Mouse (Mus musculus) liver, embryonic 15.5 days (tissue): ENCODE data around the gene Tcl1b4. TPM values are rescaled to one million over a fixed set of nuclear protein-coding genes. Genes with fewer than 3 reads are reported as not detected.
"Not testable (repeated sequence)": the region's sequence is repeated elsewhere in the genome, so short reads cannot be mapped to it uniquely, and the experiment has no call there.

Source experiments
- ATAC-seq: fragments of 200-750 bp; cut with Nextera tagmentation; 2 replicates; pipeline ENCODE4 v1.8.0; 2017; ENCODE audit warnings: moderate number of reproducible peaks, mild to moderate bottlenecking, moderate library complexity; ENCODE audit not compliant: insufficient read depth
- H3K27ac ChIP-seq: fragments of 300-500 bp; sonication (generic); replicated peaks from 2 replicates; pipeline ENCODE4 v1.5.1; 2015; ENCODE audit warnings: mild to moderate bottlenecking, inconsistent platforms
- H3K27me3 ChIP-seq: fragments of 300-500 bp; sonication (generic); 2 replicates; pipeline ENCODE4 v1.6.1; 2015; ENCODE audit warnings: mild to moderate bottlenecking, inconsistent platforms
- H3K36me3 ChIP-seq: fragments of 300-500 bp; sonication (generic); replicated peaks from 2 replicates; pipeline ENCODE4 v1.6.1; 2015; ENCODE audit warnings: moderate library complexity, mild to moderate bottlenecking, inconsistent platforms
- H3K4me1 ChIP-seq: fragments of 300-500 bp; sonication (generic); replicated peaks from 2 replicates; pipeline ENCODE4 v1.6.1; 2015; ENCODE audit warnings: inconsistent platforms
- H3K4me2 ChIP-seq: fragments of 300-500 bp; sonication (generic); 2 replicates; pipeline ENCODE4 v1.6.1; 2015; ENCODE audit warnings: moderate library complexity, mild to moderate bottlenecking, inconsistent platforms
- H3K4me3 ChIP-seq: fragments of 300-500 bp; sonication (generic); replicated peaks from 2 replicates; pipeline ENCODE4 v1.5.1; 2015; ENCODE audit warnings: mild to moderate bottlenecking, inconsistent platforms
- H3K9ac ChIP-seq: fragments of 300-500 bp; sonication (generic); 2 replicates; pipeline ENCODE4 v1.6.1; 2015; ENCODE audit warnings: moderate library complexity, mild to moderate bottlenecking, inconsistent platforms
- H3K9me3 ChIP-seq: fragments of 300-500 bp; sonication (generic); replicated peaks from 2 replicates; pipeline ENCODE4 v1.6.1; 2016; ENCODE audit warnings: inconsistent platforms
- WGBS: fragments of 180-500 bp; shearing (Covaris S2); methylation state at CpG from one replicate; pipeline ENCODE4 v1.1.7; 2015; ENCODE audit warnings: mixed read lengths; ENCODE audit not compliant: insufficient replicate concordance; 5-methylcytosine and 5-hydroxymethylcytosine counted together
- polyA plus RNA-seq: library from polyadenylated mRNA; unstranded; fragments of >200 nt; fragmentation: Nextera tagmentation; extraction: Ambion mirVana; gene quantifications from 2 replicates; pipeline ENCODE4 v1.2.1, GENCODE M21; 2015

The Tcl1b4 gene
- polyA plus RNA-seq, 1 experiment from 2014 or later = not detected

DNA sequence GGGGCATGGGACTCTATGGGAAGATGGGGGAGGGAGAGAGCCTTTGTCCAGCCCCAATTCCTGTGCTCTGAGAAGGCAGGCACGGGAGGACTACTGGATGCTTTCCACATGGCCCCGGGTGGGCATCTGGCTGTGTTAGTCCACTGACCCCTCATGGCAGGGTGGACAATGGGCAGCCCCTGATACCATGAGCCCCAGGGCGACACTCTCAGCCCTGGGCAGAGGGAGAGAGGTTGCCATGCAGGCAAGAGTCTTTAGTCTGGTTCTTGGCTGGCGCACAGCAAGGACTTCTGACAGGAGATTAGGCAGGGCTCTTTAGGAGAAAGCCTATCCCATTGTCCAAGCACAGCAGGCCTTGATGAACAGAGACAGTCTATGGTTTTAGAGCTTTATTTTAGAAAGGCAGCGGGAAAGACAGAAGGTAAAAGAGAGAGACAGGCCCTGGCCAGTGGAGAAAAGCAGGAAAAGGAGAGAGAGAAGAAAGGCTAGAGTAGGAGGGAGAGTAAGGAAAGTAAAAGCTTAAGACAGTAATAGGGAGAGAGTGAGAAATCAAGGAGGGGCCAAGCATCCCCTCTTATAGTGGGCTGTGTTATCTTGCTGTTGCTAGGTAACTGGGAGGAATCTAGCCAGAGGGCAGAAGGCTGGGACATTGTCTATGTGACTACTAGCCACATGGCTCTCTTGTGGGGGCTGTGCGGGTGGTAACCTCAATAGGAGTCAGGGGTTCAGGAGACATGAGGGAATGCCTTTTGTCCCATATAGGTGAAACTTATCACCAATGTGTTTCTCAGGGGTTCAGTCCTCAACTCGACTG is 1.9 kb upstream of the Tcl1b4 start:
- 55% methylated on average over 7 of the region's 7 CpGs for WGBS
- not testable (repeated sequence) for H3K27me3 ChIP-seq, H3K36me3 ChIP-seq, H3K9me3 ChIP-seq, H3K4me1 ChIP-seq, H3K27ac ChIP-seq, ATAC-seq, H3K9ac ChIP-seq, H3K4me3 ChIP-seq, H3K4me2 ChIP-seq

GRCm38 (mm10) chr12:105207071-105207470 is 5.3 kb downstream of the Tcl1b4 start:
- 42% methylated on average over 1 of the region's 1 CpGs for WGBS
- Histone ChIP-seq H3K9me3 (no peaks in the 10 kb centered on the region), H3K27ac (no peak overlapping the region), H3K4me3 (no peak overlapping the region), H3K36me3 (no peaks in the 10 kb centered on the region), H3K4me2 (no peak overlapping the region), H3K27me3 (no peaks in the 10 kb centered on the region), H3K4me1 (no peaks in the 10 kb centered on the region), H3K9ac (no peak overlapping the region)
- no peak for ATAC-seq

GRCm38 (mm10) chr12:105208441-105208840 is 6.7 kb downstream of the Tcl1b4 start:
- ATAC-seq = no peak
- Histone ChIP-seq H3K9ac (no peak overlapping the region), H3K4me1 (no peaks in the 10 kb centered on the region), H3K4me3 (no peak overlapping the region), H3K27me3 (no peaks in the 10 kb centered on the region), H3K27ac (no peak overlapping the region), H3K9me3 (no peaks in the 10 kb centered on the region), H3K36me3 (no peaks in the 10 kb centered on the region), H3K4me2 (no peak overlapping the region)
- 67% methylated on average over 1 of the region's 1 CpGs for WGBS

- no peak for ATAC-seq
- Histone ChIP-seq H3K27ac (no peak overlapping the region), H3K9ac (no peak overlapping the region), H3K27me3 (no peaks in the 10 kb centered on the region), H3K4me1 (no peaks in the 10 kb centered on the region), H3K4me2 (no peak overlapping the region), H3K36me3 (no peaks in the 10 kb centered on the region), H3K9me3 (no peaks in the 10 kb centered on the region), H3K4me3 (no peak overlapping the region)
- WGBS = 68% methylated on average over 7 of the region's 7 CpGs
These were observed 7.5 kb downstream of the Tcl1b4 start for GRCm38 (mm10) chr12:105209231-105209630.

GRCm38 (mm10) chr12:105217101-105217760 is 15.5 kb downstream of the Tcl1b4 start:
- Histone ChIP-seq H3K4me2 (no peak overlapping the region), H3K27ac (no peak overlapping the region), H3K36me3 (no peaks in the 10 kb centered on the region), H3K27me3 (no peaks in the 10 kb centered on the region), H3K4me1 (no peaks in the 10 kb centered on the region), H3K9ac (no peak overlapping the region), H3K4me3 (no peak overlapping the region), H3K9me3 (no peaks in the 10 kb centered on the region)
- 60% methylated on average over 7 of the region's 7 CpGs for WGBS
- no peak for ATAC-seq

GRCm38 (mm10) chr12:105222601-105223319 is 21.0 kb downstream of the Tcl1b4 start, which contains the start of gene Tcl1:
Gene Tcl1, minus strand, starts transcription at chr12:105222793.
- Histone ChIP-seq H3K4me2 (no peak within 1 kb of the TSS), H3K27ac (no peak within 1 kb of the TSS), H3K9me3 (no peaks in the 10 kb centered on the region), H3K27me3 (no peaks in the 10 kb centered on the region), H3K4me1 (no peaks in the 10 kb centered on the region), H3K9ac (no peak within 1 kb of the TSS), H3K4me3 (no peak within 1 kb of the TSS), H3K36me3 (no peaks in the 10 kb centered on the region)
- no peak for ATAC-seq
- WGBS = 72% methylated on average over 22 of the region's 22 CpGs

GRCm38 (mm10) chr12:105224621-105225320 is 23.0 kb downstream of the Tcl1b4 start:
- H3K36me3 ChIP-seq = no peaks in the 10 kb centered on the region
- ATAC-seq = no peak

DNA sequence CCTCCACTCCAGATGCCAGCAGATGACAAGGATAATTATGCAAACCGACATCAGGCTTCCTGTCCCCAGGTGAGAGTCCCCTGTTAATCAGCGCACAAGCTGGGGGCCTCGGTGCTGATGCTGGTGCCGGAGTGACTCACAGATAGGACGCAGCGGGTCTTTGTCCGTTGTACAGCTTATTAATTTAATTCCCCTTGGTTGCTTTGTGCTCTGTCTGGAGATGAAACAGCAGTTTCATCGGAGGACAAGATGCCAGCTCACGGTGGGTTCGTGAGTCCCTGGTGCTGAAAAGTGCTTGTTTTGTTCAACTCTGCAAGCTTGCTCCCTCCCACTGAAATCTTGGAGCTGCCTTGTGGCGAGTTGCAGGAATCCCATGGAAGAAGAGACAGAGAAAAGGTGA is 32.6 kb downstream of the Tcl1b4 start:
- H3K9me3 ChIP-seq = no peaks in the 10 kb centered on the region
- no peak for ATAC-seq
- H3K4me3 ChIP-seq = no peak overlapping the region
- H3K4me1 ChIP-seq = no peaks in the 10 kb centered on the region
- no peak overlapping the region for H3K9ac ChIP-seq
- no peak overlapping the region for H3K27ac ChIP-seq
- 68% methylated on average over 11 of the region's 11 CpGs for WGBS
- no peak overlapping the region for H3K4me2 ChIP-seq
- H3K36me3 ChIP-seq = no peaks in the 10 kb centered on the region
- H3K27me3 ChIP-seq = no peaks in the 10 kb centered on the region

More at GRCm38 (mm10) chr12:105224621-105225320, 23.0 kb downstream of the Tcl1b4 start:
- Histone ChIP-seq H3K27ac (no peak overlapping the region), H3K4me1 (no peaks in the 10 kb centered on the region), H3K4me3 (no peak overlapping the region), H3K9me3 (no peaks in the 10 kb centered on the region), H3K4me2 (no peak overlapping the region), H3K27me3 (no peaks in the 10 kb centered on the region), H3K9ac (no peak overlapping the region)
- WGBS = 51% methylated on average over 16 of the region's 16 CpGs

DNA sequence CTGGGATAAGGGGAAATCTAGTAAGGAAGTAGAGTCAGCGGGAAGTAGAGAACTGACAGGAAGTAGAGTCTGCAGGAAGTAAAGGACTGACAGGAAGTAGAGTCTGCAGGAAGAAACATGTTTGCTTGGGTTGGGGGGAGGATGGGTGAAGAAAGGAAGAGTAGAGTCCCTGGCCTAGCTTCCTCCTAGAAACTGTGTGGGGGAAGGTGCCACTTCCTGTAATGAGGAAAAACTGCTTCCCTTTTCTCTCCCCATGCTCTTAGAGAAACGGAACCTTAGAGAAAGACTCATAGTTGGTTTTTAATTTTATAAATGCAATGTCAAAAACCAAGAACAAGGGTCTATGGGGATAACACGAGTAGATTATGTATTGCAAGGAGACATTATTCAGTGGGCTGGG is 33.3 kb downstream of the Tcl1b4 start:
- WGBS = 27% methylated on average over 3 of the region's 3 CpGs
- Histone ChIP-seq H3K36me3 (no peaks in the 10 kb centered on the region), H3K4me3 (no peak overlapping the region), H3K9me3 (no peaks in the 10 kb centered on the region), H3K9ac (no peak overlapping the region), H3K27me3 (no peaks in the 10 kb centered on the region), H3K27ac (no peak overlapping the region), H3K4me2 (no peak overlapping the region), H3K4me1 (no peaks in the 10 kb centered on the region)
- no peak for ATAC-seq

DNA sequence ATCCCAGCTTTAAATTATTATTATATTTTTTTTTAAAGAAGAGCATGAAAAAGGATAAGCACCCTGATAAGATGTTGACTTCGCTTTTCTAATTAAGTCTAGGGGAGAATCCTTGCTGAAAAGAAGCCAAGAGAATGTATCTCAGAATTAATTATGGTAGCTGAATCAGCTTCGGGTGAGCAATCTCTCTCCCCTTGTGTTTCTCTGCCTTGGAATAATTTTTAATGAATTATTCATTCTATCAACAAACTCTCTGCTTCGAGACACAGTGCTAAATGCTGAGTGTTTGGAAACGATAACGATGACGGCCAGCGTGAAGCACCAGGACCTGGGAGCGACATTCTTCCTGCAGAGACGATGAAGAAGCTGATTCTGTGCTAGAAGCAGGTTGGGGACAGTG is 37.3 kb downstream of the Tcl1b4 start:
- ATAC-seq = no peak

More for the DNA sequence above, 37.3 kb downstream of the Tcl1b4 start:
- Histone ChIP-seq H3K9me3 (no peaks in the 10 kb centered on the region), H3K4me1 (no peaks in the 10 kb centered on the region), H3K27ac (no peak overlapping the region), H3K4me3 (no peak overlapping the region), H3K36me3 (no peaks in the 10 kb centered on the region), H3K4me2 (no peak overlapping the region), H3K27me3 (no peaks in the 10 kb centered on the region), H3K9ac (no peak overlapping the region)
- WGBS = 66% methylated on average over 9 of the region's 9 CpGs
